ENCODE assay signal across 8 mouse cellular contexts in genomic region chr2:153528571-153529364, GRCm38 (mm10). TPM values are rescaled to one million over a fixed set of nuclear protein-coding genes. Genes with fewer than 3 reads are reported as not detected.
DNase-seq lines count a peak whose midpoint lies in the region; ATAC-seq and TF ChIP-seq lines count a peak whose summit lies in the region.

No protein-coding gene starts in this region.

- H3K4me3 ChIP-seq in embryonic facial prominence, embryonic 13.5 days, result peak overlapping the region; percentile 70
- H3K4me3 ChIP-seq in hindbrain, embryonic 14.5 days (replicated peaks; ENCODE audit: low read length), result peak overlapping the region; percentile 87
- H3K4me3 ChIP-seq in liver, embryonic 14.5 days (ENCODE audit: insufficient read depth in 1 of 2, low read depth in 2 of 2, low read length in 2 of 2), result peak overlapping the region; percentile 82 to 86
- peak overlapping the region; percentile 85 for H3K4me3 ChIP-seq in neural tube, embryonic 15.5 days (replicated peaks)

- no peak overlapping the region for H3K27ac ChIP-seq in embryonic facial prominence, embryonic 13.5 days
- H3K27ac ChIP-seq in hindbrain, embryonic 14.5 days, result peak overlapping the region; percentile 94
- H3K27ac ChIP-seq in liver, embryonic 14.5 days, result peak overlapping the region; percentile 84
- H3K27ac ChIP-seq in neural tube, embryonic 15.5 days (replicated peaks), result peak overlapping the region; percentile 81

- peaks cover 60% of the 10 kb centered on the region for H3K27me3 ChIP-seq in embryonic facial prominence, embryonic 13.5 days
- no peaks in the 10 kb centered on the region for H3K27me3 ChIP-seq in hindbrain, embryonic 14.5 days (ENCODE audit: control insufficient read depth, insufficient read depth, low read length)
- no peaks in the 10 kb centered on the region for H3K27me3 ChIP-seq in liver, embryonic 14.5 days (ENCODE audit: control insufficient read depth, insufficient read depth, low read length)
- no peaks in the 10 kb centered on the region for H3K27me3 ChIP-seq in neural tube, embryonic 15.5 days (replicated peaks)

- H3K4me1 ChIP-seq in embryonic facial prominence, embryonic 13.5 days, result peaks cover 36% of the 10 kb centered on the region
- peaks cover 19% of the 10 kb centered on the region for H3K4me1 ChIP-seq in hindbrain, embryonic 14.5 days (replicated peaks; ENCODE audit: control insufficient read depth, insufficient read depth, low read length)
- peaks cover 38 to 42% of the 10 kb centered on the region in 2 experiments for H3K4me1 ChIP-seq in liver, embryonic 14.5 days (replicated peaks; ENCODE audit: control insufficient read depth in 2 of 2, insufficient read depth in 2 of 2, low read length in 1 of 2)
- peaks cover 35% of the 10 kb centered on the region for H3K4me1 ChIP-seq in neural tube, embryonic 15.5 days

- H3K4me2 ChIP-seq in embryonic facial prominence, embryonic 13.5 days, result peak overlapping the region; percentile 99
- H3K4me2 ChIP-seq in hindbrain, embryonic 14.5 days (replicated peaks), result peak overlapping the region; percentile 92
- peak overlapping the region; percentile 95 for H3K4me2 ChIP-seq in liver, embryonic 14.5 days (ENCODE audit: low read depth)
- H3K4me2 ChIP-seq in neural tube, embryonic 15.5 days, result peak overlapping the region; percentile 97

- no peak for TF ChIP-seq EP300 in liver, embryonic 14.5 days (IDR thresholded peaks at IDR 0.05; ENCODE audit: low read depth)

- no peaks in the 10 kb centered on the region for H3K9me3 ChIP-seq in embryonic facial prominence, embryonic 13.5 days
- no peaks in the 10 kb centered on the region for H3K9me3 ChIP-seq in hindbrain, embryonic 14.5 days (ENCODE audit: control insufficient read depth, low read length)
- no peaks in the 10 kb centered on the region for H3K9me3 ChIP-seq in liver, embryonic 14.5 days (ENCODE audit: control insufficient read depth, low read length)
- H3K9me3 ChIP-seq in neural tube, embryonic 15.5 days (replicated peaks), result no peaks in the 10 kb centered on the region

- DNase-seq in left cerebral cortex, postnatal 14 days (ENCODE audit: low spot score in 2 of 2), result peak; percentile 55 to 74
- DNase-seq in left cerebral cortex, adult 11 months (ENCODE audit: low spot score), result no peak
- peak; percentile 67 for DNase-seq in adrenal gland, postnatal 10 days
- peak; percentile 46 for DNase-seq in hindbrain, embryonic 14.5 days (ENCODE audit: low spot score)
- DNase-seq in liver, embryonic 14.5 days (ENCODE audit: low read depth in 3 of 3, low spot score in 3 of 3), result no peak
- DNase-seq in ovary, adult 18-20 months (ENCODE audit: low spot score), result no peak

- no peak for TF ChIP-seq CTCF in liver, embryonic 14.5 days (IDR thresholded peaks at IDR 0.05; ENCODE audit: low read depth)

- H3K9ac ChIP-seq in embryonic facial prominence, embryonic 13.5 days, result peak overlapping the region; percentile 72
- peak overlapping the region; percentile 95 for H3K9ac ChIP-seq in hindbrain, embryonic 14.5 days
- H3K9ac ChIP-seq in liver, embryonic 14.5 days (replicated peaks), result peak overlapping the region; percentile 88
- H3K9ac ChIP-seq in neural tube, embryonic 15.5 days (replicated peaks), result peak overlapping the region; percentile 72

- H3K36me3 ChIP-seq in embryonic facial prominence, embryonic 13.5 days, result no peaks in the 10 kb centered on the region
- H3K36me3 ChIP-seq in hindbrain, embryonic 14.5 days (replicated peaks; ENCODE audit: control insufficient read depth, insufficient read depth), result no peaks in the 10 kb centered on the region
- no peaks in the 10 kb centered on the region for H3K36me3 ChIP-seq in liver, embryonic 14.5 days (replicated peaks; ENCODE audit: control insufficient read depth, insufficient read depth, low read depth)
- no peaks in the 10 kb centered on the region for H3K36me3 ChIP-seq in neural tube, embryonic 15.5 days

- WGBS in embryonic facial prominence, embryonic 13.5 days, result under 1% methylated on average over 21 of the region's 70 CpGs
- WGBS in hindbrain, embryonic 14.5 days, result under 1% methylated on average over 44 of the region's 70 CpGs
- WGBS in liver, embryonic 14.5 days (ENCODE audit: insufficient replicate concordance), result under 1% methylated on average over 46 of the region's 70 CpGs
- 0% methylated on average over 21 of the region's 70 CpGs for WGBS in neural tube, embryonic 15.5 days

- intact Hi-C loops in left cerebral cortex, postnatal 14 days (cut with DNase I), result loop anchor here (5.0 kb wide), 1 partner anchor 51 kb away; no protein-coding TSS in a partner anchor

- ATAC-seq in embryonic facial prominence, embryonic 13.5 days (ENCODE audit: insufficient number of reproducible peaks, insufficient read depth, low FRiP score, low TSS enrichment, low read depth), result peak; percentile 21
- peak; percentile 50 for ATAC-seq in hindbrain, embryonic 14.5 days (ENCODE audit: low FRiP score)
- peak; percentile 27 for ATAC-seq in liver, embryonic 14.5 days (ENCODE audit: insufficient read depth)
- peak; percentile 39 for ATAC-seq in neural tube, embryonic 15.5 days (ENCODE audit: low FRiP score)

RNA-seq across cellular contexts. Expression of gene Nol4l, which starts 1.0 kb away (rescaled TPM):
- total RNA-seq in left cerebral cortex, postnatal 14 days (2021), result 10 to 100 TPM; 44.8 to 46.8 TPM
- total RNA-seq in adrenal gland, postnatal 10 days (2021), result 10 to 100 TPM; 14.1 to 21.3 TPM
- 12.4 and 16.0 TPM in 2 replicates for polyA plus RNA-seq in embryonic facial prominence, embryonic 13.5 days (2015; fragmentation: Nextera tagmentation; extraction: Ambion mirVana)
- polyA plus RNA-seq in hindbrain, embryonic 14.5 days (2014; fragmentation: Nextera tagmentation; extraction: Ambion mirVana), result 44.8 and 49.8 TPM in 2 replicates
- 5.7 and 6.0 TPM in 2 replicates for polyA plus RNA-seq in liver, embryonic 14.5 days (2012; rRNA removed)
- 3.7 and 4.4 TPM in 2 replicates for polyA plus RNA-seq in liver, embryonic 14.5 days (2014; fragmentation: Nextera tagmentation; extraction: Ambion mirVana)
- 31.4 and 36.1 TPM in 2 replicates for polyA plus RNA-seq in neural tube, embryonic 15.5 days (2015; fragmentation: Nextera tagmentation; extraction: Ambion mirVana)

RNA-seq across cellular contexts. Expression of gene 4930404H24Rik, which starts 36.2 kb away (rescaled TPM):
- total RNA-seq in left cerebral cortex, postnatal 14 days (2021), result 1 to 10 TPM in 1 of 2 experiments, not detected in 1; 1.4 TPM
- total RNA-seq in adrenal gland, postnatal 10 days (2021), result not detected
- not detected in 2 replicates for polyA plus RNA-seq in embryonic facial prominence, embryonic 13.5 days (2015; fragmentation: Nextera tagmentation; extraction: Ambion mirVana)
- polyA plus RNA-seq in hindbrain, embryonic 14.5 days (2014; fragmentation: Nextera tagmentation; extraction: Ambion mirVana), result not detected in 2 replicates
- not detected in 2 replicates for polyA plus RNA-seq in liver, embryonic 14.5 days (2012; rRNA removed)
- not detected in 2 replicates for polyA plus RNA-seq in liver, embryonic 14.5 days (2014; fragmentation: Nextera tagmentation; extraction: Ambion mirVana)
- not detected in 2 replicates for polyA plus RNA-seq in neural tube, embryonic 15.5 days (2015; fragmentation: Nextera tagmentation; extraction: Ambion mirVana)

Comparison
In these comparisons a context has a peak if more than half of its experiments do, and no peak if none do; other contexts are left out.
1. DNase-seq: peak in left cerebral cortex, postnatal 14 days (2 of 2), adrenal gland, postnatal 10 days (single experiment) and hindbrain, embryonic 14.5 days (single experiment); none in left cerebral cortex, adult 11 months (single experiment), liver, embryonic 14.5 days (0 of 3) and ovary, adult 18-20 months (single experiment).
2. Peak in every context shown above with its lines, with median percentiles within 50 percentile points of each other: ATAC-seq, H3K4me2 ChIP-seq, H3K4me3 ChIP-seq and H3K9ac ChIP-seq.